Mouse (Mus musculus) erythroblast, embryonic 14.5 days (primary cell): ENCODE data around the gene Galr3.

Experiments used
- GATA1 ChIP-seq: IDR thresholded peaks from 2 replicates; pipeline ENCODE4 v1.6.1; 2012; ENCODE audit warnings: low read length, inconsistent platforms, mixed read lengths
- TAL1 ChIP-seq: IDR thresholded peaks from 3 replicates; pipeline ENCODE4 v1.6.1; 2012; ENCODE audit warnings: low read length, inconsistent platforms, mixed read lengths

- TF ChIP-seq GATA1 = no peak
- TF ChIP-seq TAL1 = no peak
These were observed 48.8 kb upstream of the Galr3 start for GRCm38 (mm10) chr15:78992925-78993324.
